Mouse (Mus musculus) brain, embryonic 14.5 days (tissue): Measurements from ENCODE around the gene Med15. TPM values are rescaled to one million over a fixed set of nuclear protein-coding genes. Genes with fewer than 3 reads are reported as not detected.
A peak's percentile ranks its signal among the peaks of the same experiment; 100 is the strongest.

Experiments used
- DNase-seq: peaks from one replicate; pipeline ENCODE4 v3.0.0-alpha.2; 2011; ENCODE audit warnings: low read depth
- CTCF ChIP-seq: fragments of 200-500 bp; IDR thresholded peaks from 2 replicates; pipeline ENCODE4 v1.5.1; 2012; ENCODE audit warnings: inconsistent platforms, mild to moderate bottlenecking, moderate library complexity, borderline replicate concordance; ENCODE audit not compliant: insufficient read depth, insufficient read length; ENCODE audit errors: extremely low read depth
- POLR2A ChIP-seq: fragments of 200-500 bp; IDR thresholded peaks from 2 replicates; pipeline ENCODE4 v1.6.1; 2012; ENCODE audit warnings: mild to moderate bottlenecking, inconsistent platforms, borderline replicate concordance; ENCODE audit not compliant: poor library complexity, insufficient read depth, insufficient read length, severe bottlenecking; ENCODE audit errors: extremely low read depth
- polyA plus RNA-seq: library from polyadenylated mRNA; depleted of rRNA; stranded (reverse); fragments of >200 nt; gene quantifications from 2 replicates; pipeline ENCODE4 v1.2.3, GENCODE M21; 2012; rRNA removed

The Med15 gene
- 65.0 and 87.3 TPM in 2 replicates for polyA plus RNA-seq

GRCm38 (mm10) chr16:17732841-17733340 is at the start of gene Med15:
Gene Med15, minus strand, starts transcription at chr16:17732891.
- no peak for TF ChIP-seq POLR2A
- no peak for TF ChIP-seq CTCF
- no peak for DNase-seq

DNA sequence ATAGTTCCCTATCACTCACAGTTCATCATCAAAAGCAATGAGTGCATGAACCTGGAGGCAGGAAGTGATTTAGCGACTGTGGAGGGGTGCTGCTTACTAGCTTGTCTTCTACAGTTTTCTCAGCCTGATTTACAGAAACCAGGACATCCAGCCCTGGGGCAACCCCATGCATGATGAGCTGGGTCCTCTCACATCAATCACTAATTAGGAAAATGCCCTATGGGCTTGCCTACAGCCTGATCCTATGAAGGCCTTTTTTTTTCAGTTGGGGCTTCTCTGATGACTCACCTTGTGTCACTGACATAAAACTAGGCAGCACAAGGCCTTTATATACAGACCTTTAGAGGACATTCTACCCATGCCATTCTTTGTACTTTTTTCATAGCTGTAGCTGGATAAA is 47.0 kb upstream of the Med15 start:
- DNase-seq, result no peak
- TF ChIP-seq POLR2A (no peak), CTCF (no peak)

DNA sequence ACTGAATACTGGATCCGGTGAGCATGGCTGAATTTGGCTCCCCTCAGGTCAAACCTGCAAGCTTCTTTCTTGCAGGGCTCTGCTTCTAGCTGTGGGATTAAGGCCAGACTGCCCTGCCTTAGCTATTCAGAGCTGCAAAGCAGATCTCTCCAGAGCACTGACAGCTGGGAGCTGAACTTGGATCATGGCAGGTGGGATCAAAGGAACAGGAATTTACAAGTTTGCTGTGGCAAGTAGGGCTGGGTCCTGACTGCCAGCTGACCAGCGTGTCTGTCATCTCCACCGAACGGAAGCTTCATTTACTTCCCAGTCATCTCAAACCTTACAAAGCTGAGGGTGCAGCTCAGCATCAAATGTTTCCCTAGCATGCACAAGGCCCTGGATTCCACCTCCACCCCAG is 45.5 kb upstream of the Med15 start:
- DNase-seq, result no peak
- TF ChIP-seq POLR2A (no peak), CTCF (no peak)

DNA sequence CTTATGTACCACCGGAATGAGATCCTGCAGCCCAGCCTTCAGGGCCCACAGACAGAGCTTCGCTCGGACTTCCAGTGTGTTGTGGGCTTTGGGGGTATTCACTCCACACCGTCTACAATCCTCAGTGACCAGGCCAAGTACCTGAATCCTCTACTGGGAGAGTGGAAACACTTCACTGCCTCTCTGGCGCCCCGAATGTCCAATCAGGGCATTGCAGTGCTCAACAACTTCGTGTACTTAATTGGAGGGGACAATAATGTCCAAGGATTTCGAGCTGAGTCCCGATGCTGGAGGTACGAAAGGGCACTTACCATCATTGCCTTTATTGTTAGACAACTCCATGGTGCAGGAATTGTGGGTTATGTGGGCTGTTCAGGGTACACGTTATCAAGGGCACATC is 44.1 kb upstream of the Med15 start:
- TF ChIP-seq POLR2A, result no peak
- peak; percentile 68; the same call in 1 of the 2 replicates for TF ChIP-seq CTCF
- DNase-seq, result no peak

DNA sequence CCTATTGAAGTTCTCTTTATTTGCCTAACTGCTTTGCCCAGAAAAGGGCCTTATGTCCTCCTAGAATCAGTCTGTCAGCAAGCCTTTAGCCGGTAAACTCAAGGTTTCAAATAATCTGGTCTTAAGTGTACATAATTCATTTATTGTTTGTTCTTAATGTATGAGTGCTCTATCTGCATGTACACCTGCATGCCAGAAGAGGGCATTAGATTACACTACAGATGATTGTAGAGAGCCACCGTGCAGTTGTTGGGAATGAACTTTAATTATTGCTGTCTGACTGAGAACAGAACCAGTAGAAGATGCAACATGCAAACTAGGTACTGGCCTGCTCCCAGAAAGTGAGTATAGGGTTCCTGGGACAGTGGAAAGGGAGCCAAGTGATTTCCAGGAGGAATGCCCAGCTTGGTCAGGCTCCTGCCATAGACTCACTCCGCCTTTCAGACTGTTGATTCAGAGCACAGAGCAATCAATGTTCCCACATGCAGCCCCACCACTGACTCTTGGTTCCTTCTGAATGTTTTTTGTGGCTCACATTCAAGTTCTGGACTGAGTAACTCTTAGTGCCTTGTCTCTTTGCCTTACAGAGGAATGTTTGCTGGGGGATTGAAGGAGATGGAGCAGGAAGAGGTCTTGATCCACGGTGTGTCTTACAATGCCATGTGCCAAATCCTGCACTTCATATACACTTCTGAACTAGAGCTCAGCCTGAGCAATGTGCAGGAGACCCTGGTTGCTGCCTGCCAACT is 38.6 kb upstream of the Med15 start:
- no peak for TF ChIP-seq POLR2A
- TF ChIP-seq CTCF, result no peak; the same call in 1 of the 2 replicates
- DNase-seq, result peak; percentile 6

DNA sequence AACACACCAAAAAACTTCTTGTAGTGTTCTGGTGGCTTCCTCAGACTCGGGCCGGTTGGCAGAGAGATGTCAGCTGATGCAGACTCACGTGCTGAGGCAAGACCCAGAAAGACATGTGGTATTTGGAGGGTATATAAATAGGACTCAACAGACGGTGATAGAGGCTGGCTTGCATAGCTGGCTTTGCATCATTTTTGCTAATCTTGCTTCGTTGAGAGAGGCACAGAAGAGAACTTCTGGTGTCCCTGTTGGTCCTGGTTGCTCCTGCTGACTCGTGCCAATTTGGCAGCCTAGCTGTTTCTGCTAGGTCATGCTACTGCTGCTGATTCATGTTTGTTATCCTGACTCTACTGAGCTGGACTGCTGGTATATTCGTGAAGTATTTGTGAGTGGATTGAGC is 36.1 kb upstream of the Med15 start:
- DNase-seq, result no peak
- TF ChIP-seq CTCF (no peak), POLR2A (no peak)

- TF ChIP-seq CTCF (no peak), POLR2A (no peak)
These were observed 31.4 kb upstream of the Med15 start for GRCm38 (mm10) chr16:17764108-17764511.

DNA sequence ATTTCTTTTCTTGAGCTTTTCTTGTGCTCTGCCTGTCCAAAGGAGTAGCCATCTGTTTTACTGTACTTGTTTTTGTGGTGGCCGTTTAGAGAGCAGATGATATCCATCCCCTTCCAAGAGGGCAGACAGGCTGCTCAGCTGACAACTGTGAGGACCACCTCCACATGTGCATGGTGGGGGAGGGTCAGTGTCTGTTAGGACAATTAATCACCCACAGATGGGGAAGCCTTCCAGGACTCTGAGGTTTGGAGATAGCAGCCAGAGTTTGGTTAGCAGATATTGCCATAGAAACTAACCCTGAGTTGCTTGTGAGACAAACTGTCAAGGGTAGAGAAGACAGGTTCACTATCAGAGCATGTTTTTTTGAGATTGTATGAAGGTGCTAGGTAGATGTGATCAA is 28.4 kb upstream of the Med15 start:
- peak; percentile 5 for DNase-seq
- TF ChIP-seq CTCF (no peak), POLR2A (no peak)

More at GRCm38 (mm10) chr16:17764108-17764511, 31.4 kb upstream of the Med15 start:
- no peak for DNase-seq

- peak; percentile 44 for DNase-seq
- TF ChIP-seq CTCF, result peak; percentile 61; the same call in 1 of the 2 replicates
- no peak for TF ChIP-seq POLR2A
These were observed 28.0 kb upstream of the Med15 start for GRCm38 (mm10) chr16:17760657-17761056.

DNA sequence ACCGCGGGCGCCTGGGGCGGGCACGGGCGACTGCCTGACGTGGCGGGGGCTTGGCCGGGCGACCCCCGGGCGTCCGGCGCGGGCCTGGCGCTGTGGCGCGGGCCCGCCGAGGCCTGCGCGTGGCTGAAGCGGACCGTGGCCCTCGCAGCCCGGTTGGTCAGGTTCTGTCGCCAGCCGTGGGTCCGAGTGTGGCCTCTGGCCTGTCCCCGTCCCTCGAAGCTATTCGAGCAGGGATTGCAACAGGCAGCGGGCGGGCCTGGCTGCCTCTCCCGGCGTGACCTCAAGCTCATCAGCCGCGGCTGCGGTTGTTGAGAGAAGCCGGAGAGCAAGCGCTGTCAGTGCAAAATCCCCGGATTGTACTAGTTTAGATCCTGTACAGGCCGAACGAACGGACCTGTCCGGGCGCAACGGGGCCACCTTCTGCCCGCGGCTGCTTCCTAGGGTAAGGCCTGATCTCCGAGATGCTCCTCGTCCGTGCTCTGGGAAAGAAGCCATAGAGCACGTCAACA is 27.2 kb upstream of the Med15 start:
- TF ChIP-seq POLR2A (no peak), CTCF (no peak)

DNA sequence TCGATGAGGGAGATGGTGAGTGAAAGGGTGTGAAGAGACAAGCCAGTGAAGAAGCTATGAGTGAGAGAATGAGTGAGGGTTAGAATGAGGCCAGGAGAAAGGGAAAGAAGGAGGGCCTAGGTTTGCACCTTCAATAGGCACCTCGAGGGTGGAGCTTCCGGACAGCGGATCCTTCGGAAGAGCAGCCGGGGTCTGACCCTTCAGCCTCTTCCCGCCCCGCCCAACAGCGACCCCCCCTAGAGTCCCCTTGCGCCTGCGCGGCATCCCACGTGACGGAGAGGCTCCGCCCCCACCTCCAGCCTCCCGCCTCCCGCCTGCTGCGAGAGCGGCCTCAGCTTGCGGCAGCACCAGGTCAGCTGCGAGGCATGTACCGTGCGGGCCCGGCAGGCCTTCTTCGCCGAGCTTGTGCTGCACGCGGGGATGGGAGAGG is 26.7 kb upstream of the Med15 start, which contains the start of gene Klhl22:
TSS of gene Klhl22 (plus strand) at position 275 of the 430 bp plus-strand sequence.
- peak; percentile 96 for DNase-seq
- TF ChIP-seq CTCF, result no peak
- peak; percentile 84 for TF ChIP-seq POLR2A

More for the DNA sequence above, 27.2 kb upstream of the Med15 start:
- peak; percentile 61 for DNase-seq

DNA sequence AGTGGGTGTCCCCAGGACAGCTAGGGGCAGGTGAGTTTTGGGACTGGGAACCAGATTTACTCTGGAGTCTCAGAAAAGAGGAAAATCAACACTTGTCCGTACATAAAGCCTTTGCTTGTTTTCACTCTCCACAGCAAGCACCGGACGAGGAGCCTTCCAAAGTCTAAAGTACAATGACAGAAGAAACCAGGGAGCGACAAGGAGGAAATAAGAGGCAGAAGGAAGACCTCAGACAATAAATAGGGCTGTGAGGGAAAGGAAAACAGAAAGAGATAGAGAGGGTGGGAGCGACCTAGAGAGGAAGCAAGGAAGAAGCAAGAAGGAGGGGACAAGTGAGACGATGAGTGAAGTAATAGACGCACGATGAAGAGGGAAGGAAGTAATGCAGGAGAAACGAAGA is 26.2 kb upstream of the Med15 start:
- no peak for DNase-seq
- TF ChIP-seq POLR2A (no peak), CTCF (no peak)

- DNase-seq, result no peak
- TF ChIP-seq CTCF, result no peak
- TF ChIP-seq POLR2A, result no peak
These were observed 25.1 kb upstream of the Med15 start for GRCm38 (mm10) chr16:17757756-17758155.
